Mouse (Mus musculus): ENCODE data around the gene Plekho2. TPM values are rescaled to one million over a fixed set of nuclear protein-coding genes. Genes with fewer than 3 reads are reported as not detected.

Plekho2 gene
- polyA plus RNA-seq, 1 experiment from 2014 or later: 4.9 TPM

DNA sequence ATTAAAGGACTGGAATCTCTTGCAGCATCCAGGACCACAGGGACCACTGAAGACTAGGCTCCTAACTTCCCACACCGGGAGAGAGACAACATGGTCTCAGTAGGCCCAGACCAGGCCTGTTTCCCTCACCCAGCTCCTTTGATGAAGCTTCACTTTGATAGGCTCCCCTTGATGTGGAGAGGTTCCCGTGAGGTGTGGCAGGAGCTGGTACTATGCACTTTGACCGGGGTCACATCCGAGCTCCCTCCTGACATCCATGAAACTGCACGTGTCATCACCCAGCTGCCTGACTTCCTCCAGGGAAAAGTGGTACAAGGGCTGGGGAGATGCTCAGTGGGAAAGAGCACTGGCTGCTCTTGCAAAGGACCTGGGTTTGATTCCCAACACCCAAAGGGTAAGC is 16.8 kb downstream of the Plekho2 start:
- Histone ChIP-seq H3K9me3 (replicated peaks) (no peaks in the 10 kb centered on the region; the same call in 1 of the 2 replicates), H3K4me1 (peaks cover 12% of the 10 kb centered on the region; the same call in 1 of the 2 replicates), H3K4me2 (no peak overlapping the region), H3K4me3 (no peak overlapping the region), H3K27ac (no peak overlapping the region), H3K27me3 (no peaks in the 10 kb centered on the region), H3K36me3 (ENCODE audit: poor library complexity, severe bottlenecking) (peaks cover 9% of the 10 kb centered on the region; the same call in 1 of the 2 replicates), H3K9ac (no peak overlapping the region)
- ATAC-seq: no peak
- WGBS: 92% methylated on average over 5 of the region's 5 CpGs

GRCm38 (mm10) chr9:65562081-65562506 is 17.7 kb downstream of the Plekho2 start:
- Histone ChIP-seq H3K27ac (no peak overlapping the region), H3K4me1 (peaks cover 12% of the 10 kb centered on the region; the same call in 1 of the 2 replicates)
- 45% methylated on average over 4 of the region's 4 CpGs for WGBS

DNA sequence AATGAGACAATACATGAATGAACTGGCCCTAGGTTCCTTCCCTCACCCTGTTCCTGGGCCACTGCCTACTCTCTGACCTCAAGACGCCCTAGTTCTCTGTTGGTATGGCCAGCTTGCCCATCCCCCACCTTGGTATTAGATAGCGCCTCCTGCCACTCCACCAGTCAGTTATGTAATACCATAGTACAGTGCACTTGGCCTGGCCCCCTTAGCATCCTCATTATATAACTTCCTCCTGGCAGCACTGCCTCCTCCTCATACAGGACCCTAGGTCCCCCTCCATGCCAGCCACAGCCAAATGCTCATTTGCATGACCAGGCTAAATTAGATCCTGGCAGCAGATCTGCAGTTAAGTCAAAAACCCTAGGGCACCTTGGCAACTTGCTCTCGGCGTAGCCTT is 18.8 kb downstream of the Plekho2 start:
- no peak for ATAC-seq
- Histone ChIP-seq H3K4me3 (no peak overlapping the region), H3K4me1 (peaks cover 12% of the 10 kb centered on the region; the same call in 1 of the 2 replicates), H3K36me3 (ENCODE audit: poor library complexity, severe bottlenecking) (peaks cover 23% of the 10 kb centered on the region), H3K4me2 (no peak overlapping the region), H3K27ac (no peak overlapping the region), H3K9me3 (replicated peaks) (no peaks in the 10 kb centered on the region), H3K27me3 (no peaks in the 10 kb centered on the region), H3K9ac (no peak overlapping the region)
- 82% methylated on average over 4 of the region's 4 CpGs for WGBS

More at GRCm38 (mm10) chr9:65562081-65562506, 17.7 kb downstream of the Plekho2 start:
- peak overlapping the region; percentile 31; the same call in 1 of the 2 replicates for H3K9ac ChIP-seq
- H3K4me2 ChIP-seq: no peak overlapping the region
- no peak for ATAC-seq
- H3K36me3 ChIP-seq (ENCODE audit: poor library complexity, severe bottlenecking): peaks cover 13% of the 10 kb centered on the region; the same call in 1 of the 2 replicates
- H3K9me3 ChIP-seq (replicated peaks): no peaks in the 10 kb centered on the region; the same call in 1 of the 2 replicates
- H3K27me3 ChIP-seq: no peaks in the 10 kb centered on the region
- no peak overlapping the region for H3K4me3 ChIP-seq

DNA sequence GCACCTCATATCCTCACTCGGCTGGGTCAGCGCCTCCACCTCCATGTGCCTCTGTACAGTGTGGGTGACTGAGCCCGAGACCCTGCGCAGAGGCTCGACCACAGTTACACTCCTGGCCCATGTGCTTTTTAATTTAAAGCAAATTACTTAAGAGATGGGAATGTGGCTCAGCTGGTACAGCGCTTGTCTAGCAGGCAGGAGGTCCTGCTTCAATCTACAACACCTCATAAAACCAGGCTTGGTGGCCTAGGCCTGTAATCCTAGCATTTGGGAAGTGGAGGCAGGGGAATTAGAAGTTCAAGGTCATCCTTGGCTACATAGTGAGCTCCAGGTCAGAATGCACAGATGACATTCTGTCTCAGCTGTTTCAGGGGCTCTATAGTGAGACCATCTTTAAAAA is 21.0 kb downstream of the Plekho2 start:
- H3K4me1 ChIP-seq: peaks cover 16% of the 10 kb centered on the region; the same call in 1 of the 2 replicates
- H3K9ac ChIP-seq: no peak overlapping the region
- H3K4me2 ChIP-seq: no peak overlapping the region
- no peak overlapping the region for H3K4me3 ChIP-seq
- no peaks in the 10 kb centered on the region for H3K9me3 ChIP-seq (replicated peaks)
- ATAC-seq: no peak
- no peaks in the 10 kb centered on the region for H3K27me3 ChIP-seq
- no peak overlapping the region for H3K27ac ChIP-seq
- 94% methylated on average over 6 of the region's 6 CpGs for WGBS
- peaks cover 29% of the 10 kb centered on the region for H3K36me3 ChIP-seq (ENCODE audit: poor library complexity, severe bottlenecking)

GRCm38 (mm10) chr9:65556979-65557378 is 22.9 kb downstream of the Plekho2 start:
- no peak for ATAC-seq
- Histone ChIP-seq H3K9ac (no peak overlapping the region), H3K4me3 (no peak overlapping the region), H3K27ac (no peak overlapping the region), H3K4me1 (peaks cover 13% of the 10 kb centered on the region; the same call in 1 of the 2 replicates), H3K36me3 (ENCODE audit: poor library complexity, severe bottlenecking) (peaks cover 24% of the 10 kb centered on the region), H3K4me2 (no peak overlapping the region), H3K27me3 (no peaks in the 10 kb centered on the region), H3K9me3 (replicated peaks) (no peaks in the 10 kb centered on the region)
- WGBS: 96% methylated on average over 5 of the region's 5 CpGs

DNA sequence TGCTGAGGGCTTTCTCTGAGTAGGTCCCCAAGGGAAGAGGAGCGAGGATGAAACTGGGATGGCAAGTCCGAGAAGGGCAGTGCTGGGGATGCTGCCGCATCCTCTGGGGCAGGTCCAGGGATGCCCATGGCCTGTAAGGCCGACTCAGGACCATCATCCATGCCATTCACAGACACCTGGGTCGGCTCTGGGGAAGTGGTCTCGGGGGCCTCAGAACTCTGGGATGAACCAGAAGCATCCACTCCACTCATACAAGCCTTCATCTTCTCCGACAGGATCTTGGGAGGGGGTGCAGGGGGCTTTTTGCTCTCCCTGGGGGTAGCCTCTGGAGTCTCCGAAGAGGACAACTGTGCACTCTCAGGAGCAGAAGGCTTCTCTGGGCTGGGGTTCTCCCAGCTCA is 23.5 kb downstream of the Plekho2 start:
- WGBS: 92% methylated on average over 8 of the region's 8 CpGs
- Histone ChIP-seq H3K27me3 (no peaks in the 10 kb centered on the region), H3K9me3 (replicated peaks) (no peaks in the 10 kb centered on the region), H3K9ac (no peak overlapping the region), H3K27ac (no peak overlapping the region), H3K4me1 (0 out of 2 replicates have a peak, but pooled peaks cover 7% of the 10 kb centered on the region), H3K4me3 (no peak overlapping the region), H3K36me3 (ENCODE audit: poor library complexity, severe bottlenecking) (peaks cover 24% of the 10 kb centered on the region), H3K4me2 (no peak overlapping the region)
- no peak for ATAC-seq

DNA sequence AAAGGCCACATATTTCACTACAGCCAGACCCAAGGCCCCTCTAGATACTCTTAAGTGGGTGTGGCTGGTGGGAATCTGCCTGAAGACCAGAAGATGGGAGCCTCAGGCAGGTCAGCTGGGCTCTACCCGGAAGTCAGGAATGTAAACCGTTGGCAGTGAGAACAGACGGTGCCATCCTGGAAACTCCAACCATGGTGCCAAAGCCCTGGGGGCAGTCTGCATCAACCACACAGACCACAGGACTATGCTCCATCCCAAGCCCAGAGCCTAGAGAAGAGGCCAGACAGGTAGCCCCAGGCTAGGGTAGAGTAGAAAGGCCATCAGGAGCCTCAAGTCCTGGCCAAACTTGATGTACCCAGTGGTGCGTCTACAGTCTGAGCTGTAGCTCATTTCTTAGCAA is 24.2 kb downstream of the Plekho2 start:
- Histone ChIP-seq H3K4me3 (no peak overlapping the region), H3K4me1 (peaks cover 11% of the 10 kb centered on the region; the same call in 1 of the 2 replicates), H3K27ac (no peak overlapping the region), H3K27me3 (no peaks in the 10 kb centered on the region), H3K9me3 (replicated peaks) (no peaks in the 10 kb centered on the region), H3K9ac (no peak overlapping the region), H3K36me3 (ENCODE audit: poor library complexity, severe bottlenecking) (peaks cover 24% of the 10 kb centered on the region), H3K4me2 (no peak overlapping the region)
- ATAC-seq: no peak
- WGBS: 88% methylated on average over 4 of the region's 4 CpGs

DNA sequence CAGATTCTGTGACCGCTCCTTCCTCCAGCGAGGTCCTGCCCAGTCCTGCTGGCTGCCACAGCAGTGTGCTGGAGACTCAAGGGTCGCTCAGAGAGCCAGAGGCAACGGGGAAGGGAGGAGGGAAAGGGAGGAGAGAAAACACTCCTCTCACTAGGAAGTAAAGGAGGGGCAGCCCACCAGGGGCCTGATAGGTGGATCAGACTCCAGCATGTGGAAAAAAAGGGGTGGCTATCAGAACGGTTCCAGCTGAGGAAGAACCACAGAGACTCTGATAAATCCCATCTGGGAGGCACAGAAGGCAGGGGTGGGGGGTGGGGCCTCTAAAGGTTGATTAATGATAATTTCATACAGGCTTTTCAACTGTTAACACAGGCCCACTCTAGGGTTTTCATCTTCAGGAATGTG is 24.8 kb downstream of the Plekho2 start:
- no peak for ATAC-seq
- no peak overlapping the region for H3K4me2 ChIP-seq
- WGBS: 22% methylated on average over 5 of the region's 5 CpGs
- no peak overlapping the region for H3K9ac ChIP-seq
- no peaks in the 10 kb centered on the region for H3K9me3 ChIP-seq (replicated peaks)
- no peak overlapping the region for H3K4me3 ChIP-seq
- H3K27ac ChIP-seq: no peak overlapping the region
- H3K4me1 ChIP-seq: peaks cover 17% of the 10 kb centered on the region
- H3K27me3 ChIP-seq: no peaks in the 10 kb centered on the region
- H3K36me3 ChIP-seq (ENCODE audit: poor library complexity, severe bottlenecking): peaks cover 24% of the 10 kb centered on the region

DNA sequence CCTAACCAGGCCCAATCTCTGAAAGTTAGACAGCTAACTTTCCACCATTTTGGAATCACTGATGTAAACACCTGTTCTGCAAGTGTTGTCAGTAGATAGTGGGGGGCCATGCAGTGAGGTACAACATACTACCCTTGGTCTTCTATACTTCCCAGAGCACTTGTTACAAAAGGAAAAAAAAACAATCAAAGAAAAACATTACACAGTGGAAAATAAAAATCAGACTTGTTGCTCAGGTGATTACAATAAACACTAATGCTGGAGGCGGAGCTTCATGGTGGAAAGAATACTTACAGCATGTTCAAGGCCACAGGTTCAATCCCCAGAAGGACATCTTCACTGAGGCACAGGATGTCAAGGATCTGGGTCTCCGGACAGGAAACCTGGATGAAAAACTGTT is 27.1 kb downstream of the Plekho2 start:
- Histone ChIP-seq H3K27me3 (no peaks in the 10 kb centered on the region), H3K27ac (no peak overlapping the region), H3K4me2 (no peak overlapping the region), H3K4me3 (no peak overlapping the region), H3K4me1 (peaks cover 25% of the 10 kb centered on the region), H3K36me3 (ENCODE audit: poor library complexity, severe bottlenecking) (peaks cover 19% of the 10 kb centered on the region), H3K9ac (no peak overlapping the region), H3K9me3 (replicated peaks) (no peaks in the 10 kb centered on the region)
- no peak for ATAC-seq
- WGBS: 97% methylated on average over 2 of the region's 2 CpGs

DNA sequence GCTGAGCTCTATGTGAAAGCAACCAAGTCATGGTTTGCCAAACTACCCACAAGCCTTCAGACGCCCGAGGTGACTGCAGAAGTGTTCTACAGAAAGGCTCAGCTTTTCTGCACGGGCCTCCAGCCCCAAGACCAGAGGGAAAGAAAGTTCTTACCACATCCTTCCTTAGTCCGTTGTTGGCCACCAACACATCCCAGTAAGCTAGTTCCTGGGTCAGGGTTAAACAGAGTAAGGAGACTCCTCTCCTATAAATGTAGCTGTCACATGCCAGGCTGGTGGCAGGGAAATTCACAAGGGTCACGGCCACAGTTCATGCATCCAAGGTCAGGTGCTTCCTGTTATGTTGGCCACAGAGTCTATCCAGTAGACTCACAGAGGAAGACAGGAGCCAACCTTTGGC is 27.7 kb downstream of the Plekho2 start:
- Histone ChIP-seq H3K27ac (no peak overlapping the region), H3K9ac (no peak overlapping the region), H3K9me3 (replicated peaks) (no peaks in the 10 kb centered on the region), H3K4me1 (peaks cover 25% of the 10 kb centered on the region), H3K4me3 (no peak overlapping the region), H3K27me3 (no peaks in the 10 kb centered on the region), H3K4me2 (no peak overlapping the region), H3K36me3 (ENCODE audit: poor library complexity, severe bottlenecking) (peaks cover 17% of the 10 kb centered on the region)
- 93% methylated on average over 5 of the region's 5 CpGs for WGBS
- ATAC-seq: no peak

DNA sequence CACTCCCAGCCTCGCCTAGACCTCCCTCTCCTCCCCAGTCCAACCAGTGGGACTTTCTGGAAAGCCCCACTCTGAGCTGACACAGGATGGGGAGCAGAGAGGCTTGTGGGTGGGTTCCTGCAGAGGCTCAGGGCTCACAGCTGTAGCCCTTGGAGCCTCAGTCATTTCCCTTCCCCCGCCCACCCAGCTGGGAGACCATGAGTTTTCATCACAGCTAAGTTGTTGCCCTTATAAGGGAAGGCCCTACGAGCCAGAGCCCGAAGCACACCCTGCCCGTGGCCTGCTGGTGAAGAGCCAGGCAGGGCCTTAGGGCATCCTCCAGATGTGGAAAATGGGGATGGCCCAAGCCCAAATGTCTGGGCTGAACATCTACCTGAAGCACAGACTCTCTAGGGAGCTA is 28.8 kb downstream of the Plekho2 start:
- 55% methylated on average over 5 of the region's 5 CpGs for WGBS
- ATAC-seq: no peak

GRCm38 (mm10) chr9:65550079-65550831 is 29.6 kb downstream of the Plekho2 start:
- ATAC-seq: no peak
- peaks cover 25% of the 10 kb centered on the region for H3K4me1 ChIP-seq
- no peaks in the 10 kb centered on the region for H3K36me3 ChIP-seq (ENCODE audit: poor library complexity, severe bottlenecking)
- H3K27ac ChIP-seq: no peak overlapping the region
- H3K4me3 ChIP-seq: no peak overlapping the region
- WGBS: 33% methylated on average over 7 of the region's 7 CpGs
- H3K27me3 ChIP-seq: no peaks in the 10 kb centered on the region
- no peak overlapping the region for H3K4me2 ChIP-seq
- no peaks in the 10 kb centered on the region for H3K9me3 ChIP-seq (replicated peaks)
- no peak overlapping the region for H3K9ac ChIP-seq

More for the DNA sequence above, 28.8 kb downstream of the Plekho2 start:
- no peak overlapping the region for H3K9ac ChIP-seq
- no peak overlapping the region for H3K4me2 ChIP-seq
- H3K27me3 ChIP-seq: no peaks in the 10 kb centered on the region
- peaks cover 6% of the 10 kb centered on the region; the same call in 1 of the 2 replicates for H3K36me3 ChIP-seq (ENCODE audit: poor library complexity, severe bottlenecking)
- H3K9me3 ChIP-seq (replicated peaks): no peaks in the 10 kb centered on the region
- no peak overlapping the region for H3K4me3 ChIP-seq
- H3K4me1 ChIP-seq: peaks cover 25% of the 10 kb centered on the region
- H3K27ac ChIP-seq: no peak overlapping the region; the same call in 1 of the 2 replicates
